Mouse (Mus musculus) cerebellum, adult 9-11 months (tissue): ENCODE measurements around the gene Asxl1.

Experiments used
- DNase-seq: peaks from one replicate; pipeline ENCODE4 v3.0.0; 2022

Gene Asxl1

DNA sequence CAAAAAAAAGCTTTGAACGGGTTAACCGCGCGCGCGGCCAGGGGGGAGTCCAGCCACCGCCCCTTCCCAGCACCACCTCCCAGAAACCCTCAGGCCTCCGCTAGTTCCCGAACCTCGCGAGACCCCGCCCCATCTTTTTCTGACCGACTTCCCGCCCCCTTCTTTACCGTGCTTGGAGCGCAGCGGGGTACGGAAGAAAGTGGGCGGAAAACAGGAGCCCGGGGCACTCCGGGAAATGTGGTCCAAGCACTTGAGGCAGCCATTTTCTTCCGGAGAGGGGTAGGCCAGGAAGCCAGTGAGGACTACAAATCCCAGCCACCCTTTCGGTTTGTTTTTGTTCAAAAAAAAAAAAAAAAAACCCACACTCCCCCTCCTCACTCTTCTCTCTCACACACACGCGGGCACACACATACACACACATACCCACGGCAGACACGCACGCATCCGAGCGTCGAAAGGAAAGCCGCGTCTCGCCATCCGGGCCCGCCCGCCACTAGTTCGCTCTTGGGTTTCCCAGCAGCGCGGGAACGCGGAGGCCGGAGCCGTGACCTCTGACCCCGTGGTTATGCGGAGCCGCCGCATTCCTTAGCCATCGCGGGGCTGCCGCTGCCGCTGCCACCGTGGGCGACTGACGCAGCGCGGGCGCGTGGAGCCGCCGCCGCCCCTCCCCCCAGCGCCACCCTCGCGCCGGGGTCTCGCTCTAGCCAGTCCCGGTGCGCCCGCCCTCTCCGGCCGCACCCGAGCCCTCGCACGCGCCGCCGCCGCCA is at the start of gene Asxl1:
Gene Asxl1, plus strand, starts transcription at position 376 of the 767 bp plus-strand sequence.
- peak; percentile 97 for DNase-seq

DNA sequence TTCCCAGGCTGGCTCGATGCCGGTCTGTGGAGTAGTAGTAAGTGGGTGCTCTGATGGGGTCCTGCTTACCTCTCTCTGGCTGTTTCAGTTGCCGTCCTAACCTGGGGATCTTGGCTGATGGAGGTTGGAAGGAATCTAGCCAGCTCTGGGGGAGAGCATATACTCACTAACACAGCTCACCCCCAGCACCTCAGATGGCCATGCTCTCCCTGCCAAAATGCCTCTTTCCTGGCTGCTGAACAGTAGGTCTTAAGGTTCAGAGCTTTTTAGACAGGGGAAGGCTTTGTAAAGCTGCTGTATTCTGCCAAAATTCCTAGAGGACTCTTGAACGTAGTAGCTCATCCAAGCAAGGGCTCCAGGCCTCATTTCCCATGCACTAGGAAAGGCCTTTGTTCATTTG is 47.9 kb upstream of the Asxl1 start:
- DNase-seq: peak; percentile 66

DNA sequence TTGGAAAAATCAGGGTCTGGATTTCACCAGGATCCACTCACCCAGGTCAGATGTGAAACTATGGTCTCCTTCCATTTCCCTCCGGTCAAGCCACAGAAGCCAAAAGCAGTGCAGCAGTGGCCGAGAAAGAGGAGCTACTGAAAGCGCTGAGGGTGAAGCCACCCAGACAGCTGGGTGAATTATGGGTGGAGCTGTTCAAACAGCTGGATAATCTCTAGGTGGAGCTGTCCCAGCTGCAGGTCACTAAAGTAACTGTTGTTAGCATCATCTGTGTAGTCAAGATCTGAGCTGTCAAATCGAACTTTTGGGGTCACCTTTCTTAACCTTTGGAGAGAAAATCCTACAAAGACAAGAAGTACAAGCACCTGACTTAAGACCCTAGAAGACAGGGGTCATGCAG is 47.2 kb upstream of the Asxl1 start:
- no peak for DNase-seq

DNA sequence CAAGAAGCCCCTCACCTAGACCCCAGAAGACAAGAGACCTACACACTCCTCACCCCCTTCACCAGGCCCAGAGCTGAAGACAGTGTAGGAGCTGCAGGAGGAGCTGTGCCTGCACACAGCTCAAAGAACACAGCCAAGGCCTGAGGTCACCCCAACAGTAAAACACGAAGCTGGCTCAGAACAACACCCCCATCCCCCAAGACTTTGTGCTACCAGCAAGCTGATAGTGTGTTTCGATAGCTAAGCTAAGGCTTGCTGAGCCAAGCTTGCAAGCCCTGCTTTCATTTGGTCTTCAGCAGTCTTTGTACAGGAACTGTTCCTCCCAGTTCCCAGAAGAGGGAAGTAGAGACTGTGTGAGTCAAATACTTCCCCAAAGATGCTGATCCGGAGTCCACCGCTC is 46.8 kb upstream of the Asxl1 start:
- DNase-seq: no peak

DNA sequence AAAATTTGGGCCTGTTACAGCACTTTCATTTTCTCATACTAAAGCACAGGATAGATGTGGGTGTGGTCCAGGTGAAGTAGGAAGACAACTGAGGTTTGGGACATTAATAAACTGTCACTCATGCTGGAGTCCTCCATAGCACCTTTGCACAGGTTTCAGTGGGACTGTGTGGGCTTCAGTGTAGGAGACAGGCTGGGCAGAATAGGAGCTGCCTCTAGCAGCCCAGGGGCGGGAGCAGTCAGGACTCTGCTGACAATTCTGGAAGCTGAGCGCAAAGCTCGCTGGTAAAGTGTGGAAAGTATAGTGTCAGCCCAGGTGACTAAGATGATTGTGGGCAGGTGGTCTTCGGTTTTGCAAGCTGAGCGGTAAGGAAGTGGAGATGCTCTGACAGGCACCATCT is 44.5 kb upstream of the Asxl1 start:
- no peak for DNase-seq

- DNase-seq: no peak
Measured at GRCm38 (mm10) chr2:153305240-153305639, 40.4 kb upstream of the Asxl1 start.

- DNase-seq: peak; percentile 30
Measured at GRCm38 (mm10) chr2:153308586-153308985, 37.0 kb upstream of the Asxl1 start.

DNA sequence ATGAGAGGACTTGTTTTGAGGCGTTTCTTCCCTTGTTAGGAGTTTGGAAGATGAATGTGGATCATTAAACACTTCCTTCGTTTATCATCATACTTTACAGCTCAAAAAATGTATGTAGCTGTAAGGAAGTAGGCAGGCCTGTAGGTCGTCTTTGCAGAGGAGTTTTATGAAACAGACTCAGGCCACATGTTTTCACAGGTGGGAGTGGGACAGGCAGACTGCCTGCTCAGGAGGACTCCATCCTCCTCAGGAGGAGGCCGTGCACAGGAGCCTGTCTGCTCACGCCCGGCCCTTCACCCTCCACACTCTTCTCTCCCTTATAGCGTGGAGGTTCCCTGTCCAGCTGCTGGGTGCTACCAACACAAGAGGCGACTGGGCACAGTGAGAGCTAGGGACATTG is 36.5 kb upstream of the Asxl1 start:
- no peak for DNase-seq

- DNase-seq: no peak
Measured at GRCm38 (mm10) chr2:153310228-153310627, 35.4 kb upstream of the Asxl1 start.

DNA sequence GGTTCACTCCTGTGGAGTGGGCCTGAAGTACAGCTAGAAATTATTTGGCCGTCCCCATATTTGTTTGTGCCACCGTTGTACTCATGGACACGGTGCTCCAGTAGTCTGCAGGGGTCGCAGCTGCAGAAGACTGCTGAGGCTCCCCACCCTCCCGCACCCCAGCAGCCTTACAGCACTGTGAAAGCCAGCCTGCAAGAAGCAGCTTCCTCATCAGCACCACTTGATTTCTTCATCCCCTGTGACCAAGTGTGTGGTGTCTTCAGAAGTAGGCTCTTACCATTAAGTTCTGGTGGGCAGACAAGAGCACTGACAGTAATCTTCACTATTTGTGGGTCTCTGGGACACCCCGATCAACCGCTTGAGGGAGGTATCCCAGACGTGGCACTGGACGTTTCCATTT is 32.7 kb upstream of the Asxl1 start:
- no peak for DNase-seq

- no peak for DNase-seq
Measured at GRCm38 (mm10) chr2:153318408-153318807, 27.2 kb upstream of the Asxl1 start.

GRCm38 (mm10) chr2:153319036-153319643 is 26.5 kb upstream of the Asxl1 start:
- DNase-seq: no peak

- DNase-seq: no peak
Measured at GRCm38 (mm10) chr2:153325706-153326376, 19.8 kb upstream of the Asxl1 start.

- DNase-seq: peak; percentile 63
Measured at GRCm38 (mm10) chr2:153332271-153332670, 13.4 kb upstream of the Asxl1 start.

DNA sequence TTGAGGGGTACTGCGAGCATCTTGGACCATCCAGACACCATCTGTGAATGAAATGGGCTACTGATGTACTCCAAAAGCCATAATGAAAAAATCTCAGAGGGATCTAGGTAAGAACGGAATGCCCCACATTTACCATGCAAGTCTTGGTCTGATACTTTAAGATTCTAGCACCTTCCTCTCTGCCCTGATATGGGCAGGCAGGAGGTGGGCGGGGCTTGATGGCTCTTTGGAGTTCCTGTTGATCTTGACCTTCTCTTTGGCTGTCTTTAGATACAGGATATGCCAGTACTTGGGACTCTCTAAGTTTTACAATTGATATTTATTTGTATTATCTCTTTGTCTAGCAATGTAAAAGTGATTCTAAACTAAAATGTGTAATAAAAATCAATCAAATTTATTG is 12.6 kb upstream of the Asxl1 start:
- no peak for DNase-seq

- no peak for DNase-seq
Measured at GRCm38 (mm10) chr2:153333822-153334232, 11.8 kb upstream of the Asxl1 start.

GRCm38 (mm10) chr2:153334281-153334680 is 11.3 kb upstream of the Asxl1 start:
- no peak for DNase-seq

DNA sequence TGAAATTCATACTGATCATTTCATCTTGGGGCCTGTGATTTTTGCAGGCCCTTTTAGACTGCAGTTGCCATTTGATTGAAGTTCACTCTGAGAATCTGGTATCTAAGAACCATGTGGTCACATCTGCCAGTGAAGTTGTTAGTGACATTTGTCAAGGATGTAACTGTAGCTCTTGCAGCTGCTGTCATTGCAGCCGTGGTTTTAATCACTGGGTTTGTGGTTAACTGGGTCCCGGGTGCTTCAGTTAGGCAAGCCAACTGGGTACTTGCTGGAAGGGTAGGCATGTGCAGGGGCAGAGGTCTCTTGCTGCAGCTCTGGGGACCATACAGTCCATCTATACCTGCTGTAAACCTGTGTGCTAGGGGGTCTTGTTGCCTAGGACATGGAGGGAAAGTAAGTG is 9.5 kb upstream of the Asxl1 start:
- DNase-seq: no peak

GRCm38 (mm10) chr2:153338361-153339350 is 7.0 kb upstream of the Asxl1 start:
- DNase-seq: no peak

DNA sequence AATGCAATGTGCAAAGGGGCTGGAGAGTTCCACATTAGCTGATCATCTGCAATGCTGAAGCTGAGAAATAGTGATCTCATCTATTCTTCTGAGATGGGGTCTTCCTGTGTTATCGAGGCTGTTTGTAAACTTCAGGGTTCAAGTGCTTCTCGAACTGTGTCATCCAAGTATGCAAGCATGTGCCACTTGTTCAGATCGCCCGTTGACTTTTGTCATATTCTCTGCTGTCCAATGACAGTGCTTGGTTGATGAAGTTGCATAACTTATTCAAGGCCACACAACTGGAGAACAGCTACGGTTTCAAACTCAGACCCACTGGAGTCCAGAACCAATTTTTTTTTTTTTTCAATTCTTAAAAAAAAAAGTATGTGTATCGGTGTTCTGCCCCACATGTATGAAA is 3.5 kb upstream of the Asxl1 start:
- DNase-seq: no peak

DNA sequence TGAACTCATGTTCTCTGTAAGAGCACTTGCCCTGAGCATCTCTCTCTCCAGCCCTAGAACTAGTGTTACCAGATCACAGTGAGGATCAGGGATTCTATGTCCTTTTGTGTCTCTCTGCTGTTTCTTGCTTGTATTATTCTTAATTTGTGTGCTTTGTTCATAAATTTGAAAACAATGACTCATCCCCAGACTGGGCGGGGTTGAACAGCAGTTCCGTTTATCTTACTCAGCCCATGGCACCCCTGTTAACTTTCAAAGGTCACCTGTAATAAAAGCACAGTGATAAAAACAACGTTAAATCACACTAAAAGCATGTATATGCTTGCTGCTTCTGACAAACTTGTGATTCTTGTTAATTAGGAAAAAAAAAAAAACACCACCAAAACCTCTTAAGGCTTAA is 3.0 kb upstream of the Asxl1 start:
- no peak for DNase-seq

- no peak for DNase-seq
Measured at GRCm38 (mm10) chr2:153343191-153343590, 2.4 kb upstream of the Asxl1 start.

DNA sequence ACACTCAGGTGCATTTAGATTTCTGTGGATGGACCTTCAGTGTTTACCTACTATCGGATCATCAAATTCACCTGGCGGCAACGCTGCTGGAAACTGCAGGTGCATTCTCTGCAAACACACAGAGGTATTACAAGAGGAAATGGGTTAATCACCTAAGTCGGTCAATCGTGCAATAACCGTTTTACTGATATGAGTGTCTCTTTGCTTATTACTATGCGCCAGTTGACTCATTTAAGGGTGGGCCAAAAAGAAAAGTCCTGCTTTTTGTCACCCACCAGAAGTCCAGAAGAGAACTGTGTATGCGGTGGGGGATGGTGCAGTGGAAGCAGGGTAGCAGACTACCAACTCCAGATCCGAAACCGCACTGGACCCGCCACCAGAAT is 567 bp upstream of the Asxl1 start:
- DNase-seq: no peak
